Comparison of ENCODE assay signal across 8 mouse cellular contexts in genomic region chr1:166154162-166155112, GRCm38 (mm10). TPM values are rescaled to one million over a fixed set of nuclear protein-coding genes. Genes with fewer than 3 reads are reported as not detected.
A peak's percentile ranks its signal among the peaks of the same experiment; 100 is the strongest.
DNase-seq lines count a peak whose midpoint lies in the region; ATAC-seq and TF ChIP-seq lines count a peak whose summit lies in the region.

No protein-coding gene starts in this region.

- H3K36me3 ChIP-seq in hindbrain, embryonic 15.5 days = no peaks in the 10 kb centered on the region
- no peaks in the 10 kb centered on the region for H3K36me3 ChIP-seq in megakaryocyte, embryonic 14.5 days (replicated peaks; ENCODE audit: low read length)

- peaks cover 21% of the 10 kb centered on the region for H3K27me3 ChIP-seq in hindbrain, embryonic 15.5 days
- H3K27me3 ChIP-seq in megakaryocyte, embryonic 14.5 days (replicated peaks) = peaks cover 31% of the 10 kb centered on the region

- peak; percentile 80 to 82 for DNase-seq in cerebellum, postnatal 36 days
- DNase-seq in frontal cortex, postnatal 36 days (ENCODE audit: low spot score in 2 of 2) = peak; percentile 65 to 79
- DNase-seq in left cerebral cortex, adult 2 months (ENCODE audit: extremely low spot score in 1 of 2, low spot score in 2 of 2) = peak; percentile 73 to 76
- DNase-seq in right cerebral cortex, adult 2 months (ENCODE audit: low spot score in 2 of 2) = peak; percentile 80 to 84
- peak; percentile 72 for DNase-seq in urinary bladder, postnatal 14 days (ENCODE audit: low spot score)

- TF ChIP-seq CTCF in left cerebral cortex, adult 2 months (IDR thresholded peaks at IDR 0.05) = peak; percentile 95

- H3K4me3 ChIP-seq in hindbrain, embryonic 15.5 days = no peak overlapping the region
- H3K4me3 ChIP-seq in left cerebral cortex, adult 2 months = no peak overlapping the region
- peak overlapping the region; percentile 71 for H3K4me3 ChIP-seq in megakaryocyte, embryonic 14.5 days (replicated peaks)

- intact Hi-C loops in left cerebral cortex, adult 2 months (cut with DNase I) = loop anchor here (2.0 to 5.0 kb wide), 2 partner anchors 107 to 374 kb away; no protein-coding TSS in a partner anchor

- no peak overlapping the region for H3K27ac ChIP-seq in hindbrain, embryonic 15.5 days (replicated peaks)
- no peak overlapping the region for H3K27ac ChIP-seq in left cerebral cortex, adult 2 months

- ATAC-seq in activated CD4-positive, CD25-positive, alpha-beta regulatory T cell, adult 4 months = peak; percentile 94
- ATAC-seq in hindbrain, embryonic 15.5 days (ENCODE audit: low FRiP score, low read depth) = peak; percentile 62; the same call in 1 of the 2 replicates

- H3K9me3 ChIP-seq in hindbrain, embryonic 15.5 days = no peaks in the 10 kb centered on the region
- peaks cover 8% of the 10 kb centered on the region; the same call in 1 of the 2 replicates for H3K9me3 ChIP-seq in megakaryocyte, embryonic 14.5 days

- no peak overlapping the region for H3K9ac ChIP-seq in hindbrain, embryonic 15.5 days

- 0 out of 2 replicates have a peak, but pooled peaks cover 2% of the 10 kb centered on the region for H3K4me1 ChIP-seq in hindbrain, embryonic 15.5 days (replicated peaks)
- peaks cover 45% of the 10 kb centered on the region for H3K4me1 ChIP-seq in megakaryocyte, embryonic 14.5 days

- peak overlapping the region; percentile 41 for H3K4me2 ChIP-seq in hindbrain, embryonic 15.5 days

- WGBS in hindbrain, embryonic 15.5 days = 20% methylated on average over 29 of the region's 29 CpGs

RNA-seq across cellular contexts. Expression of gene Gpa33, which starts 24.4 kb away (rescaled TPM):
- polyA plus RNA-seq in activated CD4-positive, CD25-positive, alpha-beta regulatory T cell, adult 4 months (2017; shearing (Covaris generic)) = not detected
- not detected in 2 replicates for polyA plus RNA-seq in hindbrain, embryonic 15.5 days (2015; fragmentation: Nextera tagmentation; extraction: Ambion mirVana)
- total RNA-seq in left cerebral cortex, adult 2 months (2021) = not detected
- polyA plus RNA-seq in megakaryocyte, embryonic 14.5 days (2012; ENCODE audit: insufficient read depth, low replicate concordance) = not detected in 2 replicates

RNA-seq across cellular contexts. Expression of gene Dusp27, which starts 26.7 kb away (rescaled TPM):
- not detected for polyA plus RNA-seq in activated CD4-positive, CD25-positive, alpha-beta regulatory T cell, adult 4 months (2017; shearing (Covaris generic))
- polyA plus RNA-seq in hindbrain, embryonic 15.5 days (2015; fragmentation: Nextera tagmentation; extraction: Ambion mirVana) = 1.2 and 1.5 TPM in 2 replicates
- total RNA-seq in left cerebral cortex, adult 2 months (2021) = under 1 TPM; 0.12 to 0.16 TPM
- not detected in 2 replicates for polyA plus RNA-seq in megakaryocyte, embryonic 14.5 days (2012; ENCODE audit: insufficient read depth, low replicate concordance)
